Mouse (Mus musculus) myocyte (in vitro differentiated cells): Measurements from ENCODE around the gene Pou2f2.

Experiments
- E2F4 ChIP-seq: IDR thresholded peaks from one replicate; pipeline ENCODE4 v1.6.1; 2011; ENCODE audit warnings: mild to moderate bottlenecking, control low read depth, moderate library complexity; ENCODE audit not compliant: insufficient read depth
- POLR2A ChIP-seq: IDR thresholded peaks from one replicate; pipeline ENCODE4 v1.6.1; 2011; ENCODE audit warnings: low read depth, mild to moderate bottlenecking, control low read depth, moderate library complexity; ENCODE audit not compliant: insufficient read length
- POLR2AphosphoS2 ChIP-seq: IDR thresholded peaks from one replicate; pipeline ENCODE4 v1.6.1; 2011; ENCODE audit warnings: low read depth, control low read depth; ENCODE audit not compliant: insufficient read length
- TCF12 ChIP-seq: IDR thresholded peaks from one replicate; pipeline ENCODE4 v1.6.1; 2011; ENCODE audit warnings: mild to moderate bottlenecking, control low read depth; ENCODE audit not compliant: poor library complexity, insufficient read depth, severe bottlenecking

DNA sequence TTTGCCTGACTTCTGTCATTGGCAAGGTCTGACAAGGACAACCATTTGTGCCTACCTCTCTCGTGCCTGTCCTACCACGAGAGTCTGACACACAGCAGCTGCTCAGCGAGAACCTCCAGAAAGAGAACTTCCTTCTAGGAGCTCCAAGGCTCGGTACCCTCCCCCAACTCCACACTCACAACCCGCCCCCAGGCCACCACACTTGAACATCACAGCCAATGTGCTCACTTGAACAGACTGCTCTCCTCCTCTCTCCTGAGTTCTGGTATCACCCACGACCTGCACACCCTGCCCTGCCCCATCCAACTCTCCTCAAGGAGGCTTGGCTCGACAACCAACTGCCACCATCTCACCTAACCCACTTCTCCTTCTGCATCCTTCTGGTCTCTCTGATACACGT, 115.6 kb downstream of the Pou2f2 start:
- TF ChIP-seq POLR2AphosphoS2, result no peak
- TF ChIP-seq E2F4, result no peak
- TF ChIP-seq POLR2A, result no peak
- TF ChIP-seq TCF12, result no peak
